Mouse (Mus musculus): ENCODE results near the gene Dand5. TPM values are rescaled to one million over a fixed set of nuclear protein-coding genes. Genes with fewer than 3 reads are reported as not detected.

Gene Dand5
- polyA plus RNA-seq, 1 experiment from 2014 or later, result 12.5 TPM

- DNase-seq (ENCODE audit: low read depth, low spot score) (no peak), ATAC-seq (no peak)
- POLR2A ChIA-PET, result no interaction called here
Measured at GRCm38 (mm10) chr8:84771941-84772378, 50.7 kb downstream of the Dand5 start.

DNA sequence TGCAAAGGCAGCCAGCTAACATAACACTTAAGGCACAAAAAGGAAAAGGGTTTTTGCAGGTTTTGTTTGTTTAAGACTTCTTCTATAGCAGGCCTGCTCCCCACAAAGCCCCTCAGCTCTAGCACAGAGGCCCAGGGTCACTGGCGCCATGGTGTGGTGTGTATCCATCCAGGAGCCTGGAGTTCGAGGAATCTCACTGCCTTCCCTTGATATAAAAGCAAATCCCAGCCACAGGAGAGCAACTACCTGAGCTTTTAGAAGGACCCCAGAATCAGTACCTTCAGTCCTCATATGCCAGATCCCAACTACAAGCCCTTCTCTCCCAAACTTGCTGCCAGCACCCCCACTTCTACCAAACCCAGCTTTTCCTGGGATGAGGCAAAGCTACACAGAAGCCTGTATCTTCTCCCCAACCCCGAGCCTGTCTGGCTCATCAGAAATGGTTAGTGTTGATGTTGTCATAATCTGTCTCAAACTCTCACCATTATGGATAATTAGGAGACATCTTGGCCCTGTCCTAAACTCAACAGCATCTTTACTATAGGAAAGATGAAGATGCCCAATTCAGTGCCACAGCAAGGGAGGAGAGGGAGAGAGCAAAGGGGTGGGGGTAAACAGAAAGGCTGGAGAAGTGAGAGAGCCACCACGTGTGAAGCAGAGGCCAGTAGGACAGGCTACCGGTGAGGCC lies 51.5 kb downstream of the Dand5 start:
- ChIA-PET CTCF (interaction anchor here (1.4 kb wide), 1 partner anchor 30 kb away, joined by 4 read pairs; no protein-coding TSS in a partner anchor), POLR2A (interaction anchor here (0.7 kb wide), 1 partner anchor 78 kb away, joined by 4 read pairs; no protein-coding TSS in a partner anchor)
- in situ Hi-C loops (cut with MboI; ENCODE audit: low pct_unique_long_range_greater_than_20kb), result no loop called here
- no peak for DNase-seq (ENCODE audit: low read depth, low spot score)
- no peak for ATAC-seq
- TF ChIP-seq CTCF (IDR thresholded peaks at IDR 0.05), result no peak
- no peaks in the 10 kb centered on the region for H3K27me3 ChIP-seq

More at GRCm38 (mm10) chr8:84771941-84772378, 50.7 kb downstream of the Dand5 start:
- in situ Hi-C loops (cut with MboI; ENCODE audit: low pct_unique_long_range_greater_than_20kb), result no loop called here
- no peaks in the 10 kb centered on the region for H3K27me3 ChIP-seq
- CTCF ChIA-PET, result no interaction called here
- no peak for TF ChIP-seq CTCF (IDR thresholded peaks at IDR 0.05)

DNA sequence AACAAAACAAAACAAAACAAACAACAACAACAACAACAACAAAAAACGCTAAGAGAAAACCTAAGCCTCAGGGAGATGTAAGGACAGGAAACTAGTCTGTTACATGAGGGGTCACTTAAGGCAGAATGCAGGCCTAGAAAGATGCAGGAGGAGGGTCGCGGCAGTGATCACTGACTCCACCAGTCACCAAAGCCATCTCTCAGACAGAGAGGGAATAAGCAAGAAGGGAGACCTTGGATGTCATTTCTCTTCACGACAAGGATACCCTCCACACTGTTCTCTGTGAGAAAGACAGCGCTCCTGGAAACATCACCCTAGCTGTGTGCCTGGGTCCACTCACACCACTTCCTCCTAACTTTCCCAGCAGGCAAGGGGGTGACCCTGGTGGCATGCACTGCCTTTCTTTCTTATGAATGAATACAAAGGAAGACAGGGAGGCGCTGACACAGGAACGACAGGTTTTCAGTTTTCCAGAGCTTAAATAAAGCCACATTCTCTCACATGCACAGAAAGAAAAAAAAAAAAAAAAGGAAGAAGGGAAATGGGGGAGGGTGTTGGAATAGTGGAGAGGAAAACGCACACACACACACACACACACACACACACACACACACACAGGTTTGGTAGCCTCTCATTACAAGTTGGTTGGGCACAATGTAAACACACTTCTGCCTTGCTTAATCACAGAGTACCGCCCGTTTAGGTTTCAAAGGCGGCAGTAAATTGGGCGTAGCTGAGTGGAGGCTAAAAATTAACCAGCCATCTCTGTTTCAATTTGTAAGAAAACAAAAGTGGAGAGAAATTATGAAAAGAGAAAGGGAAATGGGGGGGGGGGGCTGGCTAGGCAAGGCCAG lies 52.3 kb downstream of the Dand5 start:
- ATAC-seq, result no peak
- no peak for TF ChIP-seq CTCF (IDR thresholded peaks at IDR 0.05)
- ChIA-PET POLR2A (interaction anchor here (0.6 to 0.7 kb wide), 4 partner anchors 26 to 77 kb away, joined by 4 to 7 read pairs (median 4); no protein-coding TSS in a partner anchor), CTCF (interaction anchor here (1.4 kb wide), 1 partner anchor 29 kb away, joined by 4 read pairs; no protein-coding TSS in a partner anchor)
- in situ Hi-C loops (cut with MboI; ENCODE audit: low pct_unique_long_range_greater_than_20kb), result no loop called here
- DNase-seq (ENCODE audit: low read depth, low spot score), result no peak
- H3K27me3 ChIP-seq, result no peaks in the 10 kb centered on the region

DNA sequence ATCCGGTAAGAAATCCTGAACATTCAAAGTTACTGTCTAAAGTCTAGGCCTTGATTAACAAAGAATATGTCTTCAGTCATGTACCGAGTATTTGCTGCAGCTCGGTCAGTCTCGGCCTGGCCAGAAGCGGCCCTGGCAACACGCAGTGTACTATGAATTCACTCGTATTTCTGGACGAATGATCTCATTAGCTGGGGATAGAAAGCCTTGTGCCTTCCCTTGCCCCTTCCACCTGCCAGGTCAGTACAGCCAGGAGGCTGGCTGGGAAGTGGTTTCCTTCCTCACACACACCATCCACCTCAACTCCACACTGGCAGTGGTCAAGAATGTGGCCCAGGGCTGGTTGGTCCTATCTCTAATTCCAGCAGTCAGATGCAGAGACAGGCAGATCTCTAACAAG lies 53.3 kb downstream of the Dand5 start:
- POLR2A ChIA-PET, result no interaction called here
- in situ Hi-C loops (cut with MboI; ENCODE audit: low pct_unique_long_range_greater_than_20kb), result no loop called here
- ATAC-seq, result no peak
- DNase-seq (ENCODE audit: low read depth, low spot score), result no peak
- H3K27me3 ChIP-seq, result no peaks in the 10 kb centered on the region
- CTCF ChIA-PET, result no interaction called here
- TF ChIP-seq CTCF (IDR thresholded peaks at IDR 0.05), result no peak

DNA sequence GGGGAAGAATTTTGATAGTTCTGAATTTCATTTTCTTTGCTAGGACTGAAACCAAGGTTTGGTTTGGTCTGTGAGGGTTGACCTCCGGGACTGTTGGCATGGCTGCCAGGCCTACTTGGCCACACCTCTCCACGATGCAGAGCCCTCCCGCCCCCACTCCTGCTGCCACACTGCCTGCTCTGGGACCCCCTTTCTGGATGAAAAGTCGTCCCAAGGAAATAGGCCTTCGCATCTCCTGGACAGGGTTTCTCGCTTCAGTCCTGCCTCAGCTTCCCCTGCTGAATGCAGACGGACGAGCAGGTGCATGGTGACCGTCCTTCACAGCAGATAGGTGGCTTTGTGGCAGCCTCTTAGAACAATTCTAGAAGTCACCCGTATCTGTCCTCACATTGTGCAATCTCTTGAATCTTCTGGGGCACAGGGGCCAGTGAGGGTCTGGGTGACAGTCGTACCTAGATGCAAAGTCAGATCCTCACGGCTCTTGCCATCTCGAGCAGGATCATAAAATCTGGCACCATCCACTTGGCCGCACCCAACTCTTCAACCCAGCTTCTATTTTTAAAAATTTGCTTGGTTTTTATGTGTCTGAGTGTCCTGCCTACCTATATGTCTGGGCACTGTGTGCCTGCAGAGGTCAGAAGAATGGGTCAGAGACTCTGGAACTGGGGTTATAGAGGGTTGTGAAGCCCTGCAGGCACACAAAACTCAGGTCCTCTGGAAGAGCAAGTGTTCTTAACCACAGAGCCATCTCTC lies 54.1 kb downstream of the Dand5 start:
- ChIA-PET CTCF (no interaction called here), POLR2A (no interaction called here)
- no peaks in the 10 kb centered on the region for H3K27me3 ChIP-seq
- no peak for TF ChIP-seq CTCF (IDR thresholded peaks at IDR 0.05)
- ATAC-seq (no peak), DNase-seq (ENCODE audit: low read depth, low spot score) (no peak)
- in situ Hi-C loops (cut with MboI; ENCODE audit: low pct_unique_long_range_greater_than_20kb), result no loop called here

DNA sequence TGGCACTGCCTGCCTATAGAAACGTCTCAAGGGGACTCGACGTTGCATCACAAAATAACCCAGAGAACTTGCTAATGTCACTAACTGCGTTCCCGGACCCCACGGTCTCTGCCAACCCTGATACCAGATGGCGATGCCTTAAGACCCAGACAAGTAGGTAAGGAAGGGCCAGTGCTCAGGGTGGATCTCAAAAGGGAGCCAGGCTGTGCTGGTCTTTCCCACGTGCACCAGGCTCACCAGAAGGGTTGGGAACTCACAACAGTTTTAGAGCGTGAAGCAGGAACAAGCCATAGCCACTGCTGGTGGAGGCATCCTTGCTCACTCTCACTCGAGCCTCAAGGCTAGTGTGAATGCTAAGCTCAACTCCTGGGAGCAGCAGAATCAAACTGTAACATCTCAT lies 55.4 kb downstream of the Dand5 start:
- DNase-seq (ENCODE audit: low read depth, low spot score) (no peak), ATAC-seq (no peak)
- in situ Hi-C loops (cut with MboI; ENCODE audit: low pct_unique_long_range_greater_than_20kb), result no loop called here
- CTCF ChIA-PET, result no interaction called here
- POLR2A ChIA-PET, result no interaction called here
- H3K27me3 ChIP-seq, result no peaks in the 10 kb centered on the region
- TF ChIP-seq CTCF (IDR thresholded peaks at IDR 0.05), result no peak

GRCm38 (mm10) chr8:84766422-84766821 lies 56.2 kb downstream of the Dand5 start:
- no peak for TF ChIP-seq CTCF (IDR thresholded peaks at IDR 0.05)
- ChIA-PET POLR2A (interaction anchor here (1.4 kb wide), 1 partner anchor 22 kb away, joined by 4 read pairs; no protein-coding TSS in a partner anchor), CTCF (no interaction called here)
- ATAC-seq (no peak), DNase-seq (ENCODE audit: low read depth, low spot score) (no peak)
- in situ Hi-C loops (cut with MboI; ENCODE audit: low pct_unique_long_range_greater_than_20kb), result no loop called here
- no peaks in the 10 kb centered on the region for H3K27me3 ChIP-seq

DNA sequence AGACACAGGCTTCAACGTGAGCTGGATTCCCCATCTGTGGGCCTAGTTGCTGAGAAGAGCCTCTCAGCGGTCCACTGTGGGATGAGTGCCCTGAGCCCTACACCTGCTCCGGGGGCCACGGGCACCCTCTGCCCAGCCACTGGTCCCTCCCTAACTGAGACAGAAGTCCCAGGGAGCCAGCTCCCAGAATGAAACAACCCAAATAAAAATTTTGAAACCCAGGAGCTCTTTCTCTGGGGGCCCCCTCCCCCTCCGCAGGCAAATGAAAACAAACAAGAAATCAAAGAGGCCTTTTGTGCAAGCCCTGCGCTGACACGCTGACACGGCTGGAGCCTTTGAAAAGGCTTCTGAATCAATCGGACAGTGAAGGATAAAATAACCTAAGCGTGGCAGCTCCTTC lies 57.0 kb downstream of the Dand5 start:
- no peak for TF ChIP-seq CTCF (IDR thresholded peaks at IDR 0.05)
- in situ Hi-C loops (cut with MboI; ENCODE audit: low pct_unique_long_range_greater_than_20kb), result no loop called here
- ChIA-PET POLR2A (interaction anchor here (1.4 kb wide), 1 partner anchor 21 kb away, joined by 4 read pairs; no protein-coding TSS in a partner anchor), CTCF (no interaction called here)
- no peaks in the 10 kb centered on the region for H3K27me3 ChIP-seq
- ATAC-seq (no peak), DNase-seq (ENCODE audit: low read depth, low spot score) (no peak)

Other genes starting within 250 kb of the Dand5 start
- gene Ier2, start 160.0 kb downstream of the Dand5 start, polyA plus RNA-seq (2021), result 113 TPM
- gene Trmt1, start 136.5 kb downstream of the Dand5 start, polyA plus RNA-seq (2021), result 106 TPM
- 109 TPM for gene Nacc1, start 135.0 kb downstream of the Dand5 start, polyA plus RNA-seq (2021)
- 0.13 TPM for gene Lyl1, start 121.4 kb downstream of the Dand5 start, polyA plus RNA-seq (2021)
- 1.4 TPM for gene G430095P16Rik, start 99.8 kb downstream of the Dand5 start, polyA plus RNA-seq (2021)
- gene Nfix, start 22.5 kb downstream of the Dand5 start, polyA plus RNA-seq (2021), result 32.5 TPM
- 31.8 TPM for gene Gadd45gip1, start 8.7 kb upstream of the Dand5 start, polyA plus RNA-seq (2021)
- 126 TPM for gene Rad23a, start 17.8 kb upstream of the Dand5 start, polyA plus RNA-seq (2021)
- gene Calr, start 24.1 kb upstream of the Dand5 start, polyA plus RNA-seq (2021), result 1,232 TPM
- 79.6 TPM for gene Farsa, start 34.2 kb upstream of the Dand5 start, polyA plus RNA-seq (2021)
- gene Syce2, start 49.3 kb upstream of the Dand5 start, polyA plus RNA-seq (2021), result 6.0 TPM
- 55.5 TPM for gene Gcdh, start 71.1 kb upstream of the Dand5 start, polyA plus RNA-seq (2021)
- 0.28 TPM for gene Klf1, start 79.1 kb upstream of the Dand5 start, polyA plus RNA-seq (2021)
- 25.9 TPM for gene Dnase2a, start 85.7 kb upstream of the Dand5 start, polyA plus RNA-seq (2021)
- gene Mast1, start 114.5 kb upstream of the Dand5 start, polyA plus RNA-seq (2021), result 0.60 TPM
- gene Rtbdn, start 124.2 kb upstream of the Dand5 start, polyA plus RNA-seq (2021), result 0.22 TPM
- 6.4 TPM for gene Gm49661, start 146.6 kb upstream of the Dand5 start, polyA plus RNA-seq (2021)
- gene Prdx2, start 146.8 kb upstream of the Dand5 start, polyA plus RNA-seq (2021), result 668 TPM
- 91.5 TPM for gene Rnaseh2a, start 146.9 kb upstream of the Dand5 start, polyA plus RNA-seq (2021)
- 280 TPM for gene Junb, start 155.9 kb upstream of the Dand5 start, polyA plus RNA-seq (2021)
- gene Hook2, start 167.8 kb upstream of the Dand5 start, polyA plus RNA-seq (2021), result 33.0 TPM
- 0.05 TPM for gene Best2, start 191.7 kb upstream of the Dand5 start, polyA plus RNA-seq (2021)
- gene Asna1, start 202.5 kb upstream of the Dand5 start, polyA plus RNA-seq (2021), result 159 TPM
- 152 TPM for gene Trir, start 204.0 kb upstream of the Dand5 start, polyA plus RNA-seq (2021)
- 83.7 TPM for gene Tnpo2, start 214.1 kb upstream of the Dand5 start, polyA plus RNA-seq (2021)
- 32.7 TPM for gene Fbxw9, start 237.2 kb upstream of the Dand5 start, polyA plus RNA-seq (2021)
- 0.21 TPM for gene Gm5741, start 245.2 kb upstream of the Dand5 start, polyA plus RNA-seq (2021)
- 57.6 TPM for gene Dhps, start 248.9 kb upstream of the Dand5 start, polyA plus RNA-seq (2021)